Comparison of ENCODE assay signal across 18 mouse cellular contexts in the genomic region with DNA sequence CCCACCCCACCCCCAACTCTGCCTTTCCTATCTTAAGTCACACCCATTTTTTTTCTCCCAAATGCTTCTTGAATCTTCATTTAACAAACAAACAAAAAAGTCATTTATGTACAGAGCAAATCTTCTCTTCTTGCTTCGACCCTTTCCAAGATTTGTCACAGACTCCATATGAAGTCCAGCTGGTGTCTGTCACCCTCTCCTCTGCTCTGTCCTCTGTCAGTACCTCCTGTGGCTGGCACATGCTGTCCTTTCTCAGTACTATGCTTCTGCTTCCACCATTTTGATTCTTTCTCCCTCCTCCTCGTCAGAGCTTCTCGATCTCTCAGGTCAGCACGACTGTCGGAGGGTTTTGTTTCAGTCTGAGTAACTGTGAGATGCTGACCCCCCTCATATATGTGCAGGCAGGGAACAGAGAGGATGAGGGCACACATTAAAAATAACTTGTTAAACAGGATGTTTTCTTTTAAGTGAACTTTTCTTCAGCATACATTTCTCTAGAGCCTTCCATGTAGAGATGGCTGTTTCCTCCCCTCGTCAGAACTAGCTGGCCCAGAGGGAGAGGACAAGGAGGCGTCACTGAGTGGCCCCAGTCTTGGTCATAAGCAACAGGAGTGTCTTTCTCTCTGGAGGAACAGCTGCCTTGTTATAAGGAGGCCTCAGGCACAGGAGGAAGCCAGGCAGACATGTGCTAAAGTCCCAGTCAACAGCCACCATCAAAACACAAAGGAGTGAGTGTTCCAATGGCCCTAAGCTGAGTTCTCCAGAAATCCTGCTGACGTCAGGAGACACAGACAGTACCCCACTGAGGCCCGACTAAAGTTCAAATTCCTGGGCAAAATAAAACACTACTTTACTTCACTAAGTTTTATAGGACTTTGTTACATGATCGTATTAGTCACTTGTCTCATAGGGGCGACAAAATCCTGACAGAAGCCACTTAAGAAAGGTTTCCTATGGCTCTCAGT. TPM values are rescaled to one million over a fixed set of nuclear protein-coding genes. Genes with fewer than 3 reads are reported as not detected.
DNase-seq lines count a peak whose midpoint lies in the region; ATAC-seq and TF ChIP-seq lines count a peak whose summit lies in the region.
"Had no signal": no experiment of that assay in that cellular context is flagged by ENCODE, and none has a peak within 500 bp of the region (broad histone marks: within the 10 kb centered on the region; RNA-seq: fewer than 3 reads in every experiment).

No protein-coding gene starts in this region.

- H3K27ac ChIP-seq in heart, embryonic 15.5 days: 0 out of 2 replicates have a peak overlapping the region, but pooled peaks have one; percentile 1
- no peak overlapping the region; the same call in 1 of the 2 replicates for H3K27ac ChIP-seq in ES-E14 (ENCODE audit: insufficient read depth, low read depth, low read length, poor library complexity, severe bottlenecking)
- H3K27ac ChIP-seq: hindbrain, postnatal 0 days; layer of hippocampus, adult 2 months; left cerebral cortex, adult 2 months; limb, embryonic 13.5 days; neural tube, embryonic 13.5 days had no signal

- no peaks in the 10 kb centered on the region for H3K4me1 ChIP-seq in heart, embryonic 15.5 days (replicated peaks)
- H3K4me1 ChIP-seq in ES-E14 (ENCODE audit: control insufficient read depth in 2 of 2, insufficient read depth in 2 of 2, low read length in 2 of 2, poor library complexity in 1 of 2): peaks cover 0 to 16% of the 10 kb centered on the region in 2 experiments; a peak in 2 of 4 replicates
- H3K4me1 ChIP-seq: neural tube, embryonic 13.5 days had no signal

- no peak for DNase-seq in heart, adult 8-10 months (ENCODE audit: low spot score)
- DNase-seq in kidney, adult 9 months: peak; percentile 89
- no peak for DNase-seq in kidney, postnatal 4 days
- DNase-seq in ES-E14 (ENCODE audit: low read depth, low spot score): no peak
- DNase-seq in kidney, postnatal 36 days: peak; percentile 56 to 78
- DNase-seq in right cerebral cortex, postnatal 4 days: no peak
- no peak for DNase-seq in frontal cortex, postnatal 25 days (ENCODE audit: low spot score in 2 of 2)
- DNase-seq: adrenal gland, adult 8-10 months; cerebellum, postnatal 25 days; heart, adult 18-20 months; heart, postnatal 36 days had no signal

- 65% methylated on average over 11 of the region's 11 CpGs for WGBS in heart, embryonic 15.5 days

- no peaks in the 10 kb centered on the region for H3K36me3 ChIP-seq in heart, embryonic 15.5 days
- no peaks in the 10 kb centered on the region for H3K36me3 ChIP-seq in ES-E14 (ENCODE audit: control insufficient read depth, insufficient read depth, low read length, poor library complexity, severe bottlenecking)
- H3K36me3 ChIP-seq: limb, embryonic 13.5 days; neural tube, embryonic 13.5 days had no signal

- H3K4me3 ChIP-seq in heart, embryonic 15.5 days: no peak overlapping the region
- no peak overlapping the region for H3K4me3 ChIP-seq in ES-E14 (ENCODE audit: insufficient read depth in 1 of 2, low read depth in 1 of 2, low read length in 2 of 2, poor library complexity in 1 of 2, severe bottlenecking in 1 of 2)
- H3K4me3 ChIP-seq: layer of hippocampus, adult 2 months; left cerebral cortex, adult 2 months; limb, embryonic 13.5 days; neural tube, embryonic 13.5 days had no signal

- no peaks in the 10 kb centered on the region for H3K27me3 ChIP-seq in heart, embryonic 15.5 days
- H3K27me3 ChIP-seq: limb, embryonic 13.5 days; neural tube, embryonic 13.5 days had no signal

- in situ Hi-C loops in ES-E14 (cut with MboI; ENCODE audit: low sequenced_read_pairs in 2 of 2, unreplicated experiment in 2 of 2): loop anchor here in 1 of 2 experiments (10.0 kb wide), 1 partner anchor 108 kb away; no protein-coding TSS in a partner anchor

- H3K9ac ChIP-seq in heart, embryonic 15.5 days: no peak overlapping the region
- peak overlapping the region; percentile 17; the same call in 1 of the 2 replicates for H3K9ac ChIP-seq in ES-E14 (ENCODE audit: insufficient read depth, low read depth, low read length, poor library complexity, severe bottlenecking)
- H3K9ac ChIP-seq: limb, embryonic 13.5 days; neural tube, embryonic 13.5 days had no signal

- no peaks in the 10 kb centered on the region for H3K9me3 ChIP-seq in heart, embryonic 15.5 days (replicated peaks)
- no peaks in the 10 kb centered on the region for H3K9me3 ChIP-seq in ES-E14 (ENCODE audit: control insufficient read depth, insufficient read depth, low read depth, low read length)
- H3K9me3 ChIP-seq: limb, embryonic 13.5 days; neural tube, embryonic 13.5 days had no signal

- H3K4me2 ChIP-seq in heart, embryonic 15.5 days: no peak overlapping the region
- H3K4me2 ChIP-seq: limb, embryonic 13.5 days; neural tube, embryonic 13.5 days had no signal

- 0 out of 2 replicates have a peak, but pooled peaks have one; percentile 18 for ATAC-seq in heart, embryonic 15.5 days (replicated peaks; ENCODE audit: insufficient number of reproducible peaks, insufficient read depth, low FRiP score, low read depth)
- ATAC-seq: hindbrain, postnatal 0 days had no signal

TF ChIP-seq in ES-E14, 5 proteins besides CTCF, POLR2A, EP300 and RAD21:
- no peak for TF ChIP-seq MAFK (IDR thresholded peaks at IDR 0.05; ENCODE audit: insufficient read depth, low read depth, low read length)
- TF ChIP-seq ZC3H11A (IDR thresholded peaks at IDR 0.05; ENCODE audit: borderline replicate concordance, low read depth, low read length): no peak
- no peak for TF ChIP-seq ZNF384 (IDR thresholded peaks at IDR 0.05; ENCODE audit: low read depth, low read length)
- TF ChIP-seq CHD2 (IDR thresholded peaks at IDR 0.05; ENCODE audit: low read depth, low read length): no peak
- no peak for TF ChIP-seq HCFC1 (IDR thresholded peaks at IDR 0.05; ENCODE audit: borderline replicate concordance, insufficient read depth, low read length)

RNA-seq across cellular contexts. Expression of a gene that starts 35.7 kb away (rescaled TPM):
- 0.13 and 0.44 TPM in 2 replicates for polyA plus RNA-seq in heart, embryonic 15.5 days (2015; fragmentation: Nextera tagmentation; extraction: Ambion mirVana)
- not detected for total RNA-seq in heart, adult 8-10 months (2022)
- 0.26 TPM in 1 of 2 replicates, not detected in the other for total RNA-seq in ES-E14 (2012; rRNA removed)
- total RNA-seq: adrenal gland, adult 8-10 months; gastrocnemius, adult 8-10 months; heart, adult 18-20 months; heart, postnatal 36 days; hindbrain, postnatal 0 days; layer of hippocampus, adult 2 months; left cerebral cortex, adult 2 months had no signal
- polyA plus RNA-seq: hindbrain, postnatal 0 days; limb, embryonic 13.5 days had no signal

RNA-seq across cellular contexts. Expression of a gene that starts 51.7 kb away (rescaled TPM):
- 1.8 and 4.1 TPM in 2 replicates for polyA plus RNA-seq in heart, embryonic 15.5 days (2015; fragmentation: Nextera tagmentation; extraction: Ambion mirVana)
- 1 to 10 TPM in 1 of 4 experiments, under 1 TPM in 3; 0.52 to 1.3 (median 0.75) TPM for total RNA-seq in heart, adult 8-10 months (2022)
- 68.6 and 129 TPM in 2 replicates for total RNA-seq in ES-E14 (2012; rRNA removed)

Comparison
In these comparisons a context has a peak if more than half of its experiments do, and no peak if none do; other contexts are left out.
1. DNase-seq: peak in kidney, adult 9 months (single experiment) and kidney, postnatal 36 days (2 of 2); none in heart, adult 8-10 months (single experiment), kidney, postnatal 4 days (0 of 2), ES-E14 (single experiment), right cerebral cortex, postnatal 4 days (single experiment) and frontal cortex, postnatal 25 days (0 of 2).
2. RNA of a gene that starts 51.7 kb away (total RNA-seq): 68.6 to 129 TPM in ES-E14; 0.52 to 1.3 TPM in heart, adult 8-10 months; every median in the first group is over 10 times any median in the second.